Mouse (Mus musculus) embryo, embryonic 9.5 days (tissue): ENCODE results near the gene Fbxl17.

ENCODE experiments used
- DNase-seq: peaks from one replicate; pipeline ENCODE4 v3.0.0-alpha.2; 2017; ENCODE audit errors: extremely low spot score

The Fbxl17 gene

GRCm38 (mm10) chr17:63459712-63460495, 39.9 kb downstream of the Fbxl17 start:
- DNase-seq, result no peak

- no peak for DNase-seq
Observed at GRCm38 (mm10) chr17:63458052-63458451, 41.8 kb downstream of the Fbxl17 start.

- DNase-seq, result no peak
Observed at GRCm38 (mm10) chr17:63451311-63452006, 48.4 kb downstream of the Fbxl17 start.

- no peak for DNase-seq
Observed at GRCm38 (mm10) chr17:63447691-63448090, 52.1 kb downstream of the Fbxl17 start.

GRCm38 (mm10) chr17:63446971-63447679, 52.7 kb downstream of the Fbxl17 start:
- DNase-seq, result no peak

GRCm38 (mm10) chr17:63445212-63445611, 54.6 kb downstream of the Fbxl17 start:
- DNase-seq, result no peak

GRCm38 (mm10) chr17:63437424-63437823, 62.4 kb downstream of the Fbxl17 start:
- DNase-seq, result no peak

GRCm38 (mm10) chr17:63434081-63434480, 65.7 kb downstream of the Fbxl17 start:
- DNase-seq, result peak; percentile 27

- DNase-seq, result no peak
Observed at GRCm38 (mm10) chr17:63431650-63432049, 68.2 kb downstream of the Fbxl17 start.

GRCm38 (mm10) chr17:63430395-63431075, 69.3 kb downstream of the Fbxl17 start:
- no peak for DNase-seq

- DNase-seq, result no peak
Observed at GRCm38 (mm10) chr17:63423851-63424250, 76.0 kb downstream of the Fbxl17 start.

- no peak for DNase-seq
Observed at GRCm38 (mm10) chr17:63422685-63423084, 77.1 kb downstream of the Fbxl17 start.

- no peak for DNase-seq
Observed at GRCm38 (mm10) chr17:63421864-63422263, 78.0 kb downstream of the Fbxl17 start.

GRCm38 (mm10) chr17:63419503-63419902, 80.3 kb downstream of the Fbxl17 start:
- DNase-seq, result no peak

GRCm38 (mm10) chr17:63413973-63414580, 85.7 kb downstream of the Fbxl17 start:
- DNase-seq, result no peak

GRCm38 (mm10) chr17:63411564-63411963, 88.3 kb downstream of the Fbxl17 start:
- no peak for DNase-seq

- no peak for DNase-seq
Observed at GRCm38 (mm10) chr17:63410101-63410500, 89.7 kb downstream of the Fbxl17 start.

- no peak for DNase-seq
Observed at GRCm38 (mm10) chr17:63405955-63406354, 93.9 kb downstream of the Fbxl17 start.

GRCm38 (mm10) chr17:63405471-63405870, 94.3 kb downstream of the Fbxl17 start:
- no peak for DNase-seq

- no peak for DNase-seq
Observed at GRCm38 (mm10) chr17:63404968-63405367, 94.8 kb downstream of the Fbxl17 start.

GRCm38 (mm10) chr17:63403801-63404415, 95.9 kb downstream of the Fbxl17 start:
- no peak for DNase-seq
